Mouse (Mus musculus): ENCODE results near the gene Arrdc2. TPM values are rescaled to one million over a fixed set of nuclear protein-coding genes. Genes with fewer than 3 reads are reported as not detected.

Gene Arrdc2
- polyA plus RNA-seq, 1 experiment: 50.3 TPM

DNA sequence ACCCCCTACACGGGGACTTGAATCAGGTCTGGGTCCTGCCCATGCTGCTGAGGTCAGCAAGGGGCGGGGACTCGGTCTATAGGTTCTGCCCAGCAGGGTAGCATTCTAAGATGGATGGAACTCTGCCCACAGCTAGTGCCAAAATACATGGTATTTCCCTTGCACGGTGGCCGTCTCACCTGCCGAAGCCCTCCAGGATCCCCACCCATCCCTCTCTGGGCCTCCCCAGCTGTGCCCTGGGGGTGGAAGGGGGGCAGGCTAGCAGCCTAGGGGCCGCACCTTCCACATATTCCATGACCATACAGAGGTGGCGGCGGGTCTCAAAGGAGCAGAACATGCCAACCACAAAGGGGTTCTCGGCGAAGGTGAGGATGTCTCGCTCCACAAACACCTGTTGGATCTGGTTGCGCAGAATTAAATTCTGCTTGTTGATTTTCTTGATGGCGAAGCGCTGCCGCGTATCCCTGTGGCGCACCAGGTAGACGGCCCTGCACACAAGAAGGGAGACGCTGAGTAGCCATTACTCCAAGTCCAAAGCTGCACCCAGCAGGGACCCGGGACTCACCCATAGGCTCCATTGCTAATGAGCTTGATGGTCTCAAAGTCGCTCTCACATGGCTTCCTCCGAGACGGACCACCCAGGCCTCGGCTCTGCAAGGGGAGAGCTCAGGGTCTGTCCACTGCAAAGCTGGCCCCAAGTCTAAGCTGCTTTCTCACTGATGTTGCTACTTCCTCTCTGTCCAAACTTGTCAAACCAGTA is 53.0 kb downstream of the Arrdc2 start:
- 93% methylated on average over 25 of the region's 25 CpGs for WGBS
- Histone ChIP-seq H3K4me1 (ENCODE audit: control insufficient read depth, insufficient read depth, low read length) (peaks cover 8% of the 10 kb centered on the region), H3K4me3 (replicated peaks; ENCODE audit: extremely low read depth, low read depth, low read length) (no peak overlapping the region)
- DNase-seq: no peak
- no peak for TF ChIP-seq POLR2A (IDR thresholded peaks at IDR 0.05; ENCODE audit: borderline replicate concordance, extremely low read depth, low read depth, low read length)
- TF ChIP-seq CTCF (IDR thresholded peaks at IDR 0.05; ENCODE audit: insufficient read depth, low read length): no peak

Other genes with a start within 250 kb of the Arrdc2 start
- gene Isyna1, start 245.3 kb downstream of the Arrdc2 start, polyA plus RNA-seq (2012; rRNA removed): 102 and 112 TPM in 2 replicates
- gene Ssbp4, start 230.8 kb downstream of the Arrdc2 start, polyA plus RNA-seq (2012; rRNA removed): 228 and 351 TPM in 2 replicates
- 10.4 and 10.5 TPM in 2 replicates for gene Lrrc25, start 223.6 kb downstream of the Arrdc2 start, polyA plus RNA-seq (2012; rRNA removed)
- gene Gdf15, start 207.3 kb downstream of the Arrdc2 start, polyA plus RNA-seq (2012; rRNA removed): 5.4 and 6.6 TPM in 2 replicates
- 32.2 and 33.7 TPM in 2 replicates for gene Pgpep1, start 179.3 kb downstream of the Arrdc2 start, polyA plus RNA-seq (2012; rRNA removed)
- gene Lsm4, start 166.5 kb downstream of the Arrdc2 start, polyA plus RNA-seq (2012; rRNA removed): 75.2 and 76.3 TPM in 2 replicates
- 378 and 717 TPM in 2 replicates for gene Jund, start 140.8 kb downstream of the Arrdc2 start, polyA plus RNA-seq (2012; rRNA removed)
- gene Iqcn, start 136.3 kb downstream of the Arrdc2 start, polyA plus RNA-seq (2012; rRNA removed): 0.03 TPM in 1 of 2 replicates, not detected in the other
- gene Gm3336, start 121.2 kb downstream of the Arrdc2 start, polyA plus RNA-seq (2012; rRNA removed): 0.43 and 1.2 TPM in 2 replicates
- 4.1 and 5.5 TPM in 2 replicates for gene Pde4c, start 116.0 kb downstream of the Arrdc2 start, polyA plus RNA-seq (2012; rRNA removed)
- 46.4 and 53.4 TPM in 2 replicates for gene Rab3a, start 85.0 kb downstream of the Arrdc2 start, polyA plus RNA-seq (2012; rRNA removed)
- 61.6 and 80.0 TPM in 2 replicates for gene Mpv17l2, start 78.8 kb downstream of the Arrdc2 start, polyA plus RNA-seq (2012; rRNA removed)
- gene Pik3r2, start 63.0 kb downstream of the Arrdc2 start, polyA plus RNA-seq (2012; rRNA removed): 112 and 119 TPM in 2 replicates
- 84.2 and 87.0 TPM in 2 replicates for gene Mast3, start 34.7 kb downstream of the Arrdc2 start, polyA plus RNA-seq (2012; rRNA removed)
- gene Il12rb1, start 31.3 kb downstream of the Arrdc2 start, polyA plus RNA-seq (2012; rRNA removed): 0.86 and 1.5 TPM in 2 replicates
- gene Kcnn1, start 23.5 kb upstream of the Arrdc2 start, polyA plus RNA-seq (2012; rRNA removed): 3.4 and 5.0 TPM in 2 replicates
- 43.8 and 48.0 TPM in 2 replicates for gene Ccdc124, start 34.2 kb upstream of the Arrdc2 start, polyA plus RNA-seq (2012; rRNA removed)
- gene Slc5a5, start 53.0 kb upstream of the Arrdc2 start, polyA plus RNA-seq (2012; rRNA removed): 0.71 and 1.3 TPM in 2 replicates
- gene Rpl18a, start 57.7 kb upstream of the Arrdc2 start, polyA plus RNA-seq (2012; rRNA removed): 3,384 and 4,193 TPM in 2 replicates
- 58.4 and 68.0 TPM in 2 replicates for gene Map1s, start 66.2 kb upstream of the Arrdc2 start, polyA plus RNA-seq (2012; rRNA removed)